Mouse (Mus musculus) thymus, adult 2 months (tissue): ENCODE measurements around the gene Grik1.

Source experiments
- CTCF ChIP-seq: fragments of 200-500 bp; IDR thresholded peaks from 2 replicates; pipeline ENCODE4 v1.5.1; 2012; ENCODE audit warnings: mild to moderate bottlenecking, control low read depth, low read length, moderate library complexity, borderline replicate concordance; ENCODE audit not compliant: control insufficient read depth, poor library complexity, insufficient read depth; ENCODE audit errors: extremely low read depth
- POLR2A ChIP-seq: fragments of 200-500 bp; IDR thresholded peaks from 2 replicates; pipeline ENCODE4 v1.6.1; 2012; ENCODE audit warnings: mild to moderate bottlenecking, low read length, control low read depth, moderate library complexity; ENCODE audit not compliant: control insufficient read depth, poor library complexity, insufficient read depth; ENCODE audit errors: extremely low read depth

GRCm38 (mm10) chr16:87928671-87929070 is 361.4 kb downstream of the Grik1 start:
- TF ChIP-seq POLR2A (no peak), CTCF (no peak)
